ENCODE assay signal across 8 mouse cellular contexts in genomic region chr12:24948344-24948743, GRCm38 (mm10). TPM values are rescaled to one million over a fixed set of nuclear protein-coding genes. Genes with fewer than 3 reads are reported as not detected.
A peak's percentile ranks its signal among the peaks of the same experiment; 100 is the strongest.
DNase-seq lines count a peak whose midpoint lies in the region; ATAC-seq and TF ChIP-seq lines count a peak whose summit lies in the region.

No protein-coding gene starts in this region.

- DNase-seq in heart, adult 2 months, result peak in 1 of 2 experiments; percentile 15
- peak; percentile 60 for DNase-seq in CH12.LX (ENCODE audit: extremely low read depth)
- peak; percentile 52 for DNase-seq in c-Kit-positive CD71-negative TER-119-negative erythroid progenitor cells, embryonic 14.5 days (ENCODE audit: low read depth)
- peak; percentile 78 for DNase-seq in heart, embryonic 10.5 days (ENCODE audit: low spot score)
- peak; percentile 29 for DNase-seq in large intestine, adult 2 months (ENCODE audit: low read depth, low spot score)
- DNase-seq in retina, embryonic 14.5 days (ENCODE audit: low spot score), result peak; percentile 80
- DNase-seq in urinary bladder, postnatal 36 days (ENCODE audit: low spot score in 2 of 2), result no peak

- no peak overlapping the region for H3K27ac ChIP-seq in heart, adult 2 months
- H3K27ac ChIP-seq in heart, embryonic 12.5 days (ENCODE audit: poor library complexity, severe bottlenecking), result no peak overlapping the region
- no peak overlapping the region for H3K27ac ChIP-seq in CH12.LX (ENCODE audit: insufficient read depth, low read depth)
- no peak overlapping the region for H3K27ac ChIP-seq in heart, embryonic 10.5 days

- H3K27me3 ChIP-seq in heart, adult 2 months (ENCODE audit: control insufficient read depth, insufficient read depth, low read length), result no peaks in the 10 kb centered on the region
- no peaks in the 10 kb centered on the region for H3K27me3 ChIP-seq in heart, embryonic 12.5 days (replicated peaks)
- H3K27me3 ChIP-seq in CH12.LX (replicated peaks), result no peaks in the 10 kb centered on the region
- no peaks in the 10 kb centered on the region for H3K27me3 ChIP-seq in heart, embryonic 10.5 days (ENCODE audit: insufficient read depth, poor library complexity, severe bottlenecking)

- no peaks in the 10 kb centered on the region for H3K36me3 ChIP-seq in heart, adult 2 months (ENCODE audit: control insufficient read depth, insufficient read depth, low read length)
- peaks cover 39% of the 10 kb centered on the region for H3K36me3 ChIP-seq in heart, embryonic 12.5 days
- no peaks in the 10 kb centered on the region for H3K36me3 ChIP-seq in CH12.LX (replicated peaks in 1 of 2; ENCODE audit: control insufficient read depth in 1 of 2, insufficient read depth in 1 of 2, low read length in 1 of 2)
- peaks cover 42% of the 10 kb centered on the region for H3K36me3 ChIP-seq in heart, embryonic 10.5 days

- peak; percentile 84 for TF ChIP-seq RAD21 in CH12.LX (IDR thresholded peaks at IDR 0.05; ENCODE audit: low read depth, low read length)

- no peak overlapping the region for H3K4me2 ChIP-seq in heart, embryonic 12.5 days
- no peak overlapping the region for H3K4me2 ChIP-seq in CH12.LX (ENCODE audit: insufficient read depth, low read depth, poor library complexity, severe bottlenecking)

- in situ Hi-C loops in CH12.LX (cut with MboI; ENCODE audit: low pct_ligation_motif_present, low pct_unique_long_range_greater_than_20kb, low sequenced_read_pairs), result no loop called here

- no peak for ATAC-seq in heart, embryonic 12.5 days (ENCODE audit: insufficient number of reproducible peaks, low FRiP score)

- 0 out of 2 replicates have a peak, but pooled peaks have one; percentile 45 for TF ChIP-seq EP300 in heart, adult 2 months (IDR thresholded peaks at IDR 0.05; ENCODE audit: insufficient read depth, low read depth, low read length)
- TF ChIP-seq EP300 in CH12.LX (IDR thresholded peaks at IDR 0.05; ENCODE audit: low read length), result no peak

- 63% methylated on average over 3 of the region's 3 CpGs for WGBS in heart, adult 2 months
- WGBS in heart, embryonic 12.5 days, result 58% methylated on average over 3 of the region's 3 CpGs
- WGBS in heart, embryonic 10.5 days, result 61% methylated on average over 3 of the region's 3 CpGs
- 61% methylated on average over 3 of the region's 3 CpGs for WGBS in large intestine, adult 2 months

- TF ChIP-seq CTCF in heart, adult 2 months (IDR thresholded peaks at IDR 0.05), result peak; percentile 75
- TF ChIP-seq CTCF in CH12.LX (conservative IDR thresholded peaks at IDR 0.05 in 1 of 2, IDR thresholded peaks at IDR 0.05 in 1 of 2; ENCODE audit: low read depth in 2 of 2, low read length in 2 of 2), result peak; percentile 44 to 85; a peak in 3 of 4 replicates

- intact Hi-C loops in heart, adult 2 months (cut with DNase I), result loop anchor here (1.0 to 5.0 kb wide), 2 partner anchors 116 to 231 kb away; partner anchors contain the start of gene Mboat2

- dilution Hi-C loops in CH12.LX (cut with MboI; ENCODE audit: extremely low pct_ligation_motif_present, extremely low pct_unique_long_range_greater_than_20kb, low sequenced_read_pairs), result no loop called here

- no peak for TF ChIP-seq POLR2A in heart, adult 2 months (IDR thresholded peaks at IDR 0.05; ENCODE audit: insufficient read depth, low read depth, low read length)
- TF ChIP-seq POLR2A in CH12.LX (IDR thresholded peaks at IDR 0.05; ENCODE audit: low read depth, low read length), result no peak

- H3K9me3 ChIP-seq in heart, embryonic 12.5 days (replicated peaks), result 0 out of 2 replicates have a peak, but pooled peaks cover 4% of the 10 kb centered on the region
- H3K9me3 ChIP-seq in CH12.LX (replicated peaks; ENCODE audit: low read length), result no peaks in the 10 kb centered on the region
- no peaks in the 10 kb centered on the region for H3K9me3 ChIP-seq in heart, embryonic 10.5 days

- no peak overlapping the region for H3K4me3 ChIP-seq in heart, adult 2 months
- no peak overlapping the region for H3K4me3 ChIP-seq in heart, embryonic 12.5 days
- no peak overlapping the region for H3K4me3 ChIP-seq in CH12.LX (replicated peaks in 1 of 3; ENCODE audit: low read depth in 2 of 3, low read length in 2 of 3, poor library complexity in 1 of 3)
- H3K4me3 ChIP-seq in heart, embryonic 10.5 days, result no peak overlapping the region

- H3K4me1 ChIP-seq in heart, adult 2 months (ENCODE audit: control insufficient read depth, insufficient read depth, low read length), result no peaks in the 10 kb centered on the region
- peaks cover 4% of the 10 kb centered on the region; the same call in 1 of the 2 replicates for H3K4me1 ChIP-seq in heart, embryonic 12.5 days (replicated peaks)
- H3K4me1 ChIP-seq in CH12.LX (ENCODE audit: control insufficient read depth in 1 of 2, insufficient read depth in 2 of 2), result peaks cover 4 to 5% of the 10 kb centered on the region in 2 experiments; a peak in 3 of 4 replicates
- peaks cover 3% of the 10 kb centered on the region; the same call in 1 of the 2 replicates for H3K4me1 ChIP-seq in heart, embryonic 10.5 days

- no peaks in the 10 kb centered on the region for H3K79me2 ChIP-seq in heart, adult 2 months (replicated peaks; ENCODE audit: control insufficient read depth, insufficient read depth, low read length)
- no peaks in the 10 kb centered on the region for H3K79me2 ChIP-seq in CH12.LX (replicated peaks; ENCODE audit: control insufficient read depth, extremely low read depth, insufficient read depth, poor library complexity, severe bottlenecking)

- H3K9ac ChIP-seq in heart, adult 2 months (ENCODE audit: low read depth, low read length), result no peak overlapping the region
- no peak overlapping the region for H3K9ac ChIP-seq in heart, embryonic 12.5 days
- no peak overlapping the region for H3K9ac ChIP-seq in CH12.LX (ENCODE audit: insufficient read depth, low read depth)

TF ChIP-seq in CH12.LX, 34 proteins besides CTCF, POLR2A, EP300 and RAD21:
- TF ChIP-seq ZMIZ1 (IDR thresholded peaks at IDR 0.05; ENCODE audit: low read depth, low read length) (no peak), MXI1 (IDR thresholded peaks at IDR 0.05; ENCODE audit: low read depth, low read length) (no peak), SMC3 (IDR thresholded peaks at IDR 0.05; ENCODE audit: low read depth, low read length) (peak; percentile 66), TCF12 (IDR thresholded peaks at IDR 0.05; ENCODE audit: low read depth, low read length) (peak; percentile 43; the same call in 1 of the 2 replicates), POLR2AphosphoS2 (IDR thresholded peaks at IDR 0.05; ENCODE audit: low read depth, low read length) (no peak), MAZ (IDR thresholded peaks at IDR 0.05; ENCODE audit: low read depth, low read length) (no peak), GABPA (IDR thresholded peaks at IDR 0.05; ENCODE audit: insufficient replicate concordance, low read depth, low read length) (no peak), JUN (IDR thresholded peaks at IDR 0.05; ENCODE audit: insufficient read depth, low read depth, low read length) (no peak)

RNA-seq across cellular contexts. Expression of gene Kidins220, which starts 26.4 kb away (rescaled TPM):
- 10 to 100 TPM; 68.4 TPM for total RNA-seq in heart, adult 2 months (2021)
- polyA plus RNA-seq in heart, adult 2 months (2012; rRNA removed), result 41.6 and 52.9 TPM in 2 replicates
- polyA plus RNA-seq in heart, embryonic 12.5 days (2016; fragmentation: Nextera tagmentation; extraction: Ambion mirVana), result 46.1 and 46.7 TPM in 2 replicates
- total RNA-seq in CH12.LX (2012; rRNA removed), result 39.4 and 39.5 TPM in 2 replicates
- 32.4 and 40.3 TPM in 2 replicates for total RNA-seq in CH12.LX (2014; rRNA removed)
- 47.8 and 67.6 TPM in 2 replicates for polyA plus RNA-seq in CH12.LX (2012; ENCODE audit: insufficient read length, low read depth)
- polyA plus RNA-seq in heart, embryonic 10.5 days (2016; fragmentation: Nextera tagmentation; extraction: Ambion mirVana), result 31.7 and 33.0 TPM in 2 replicates
- polyA plus RNA-seq in large intestine, adult 2 months (2012; rRNA removed), result 8.7 and 18.7 TPM in 2 replicates

Comparison
In these comparisons a context has a peak if more than half of its experiments do, and no peak if none do; other contexts are left out.
1. DNase-seq: peak in CH12.LX (single experiment), c-Kit-positive CD71-negative TER-119-negative erythroid progenitor cells, embryonic 14.5 days (single experiment), heart, embryonic 10.5 days (single experiment), large intestine, adult 2 months (single experiment) and retina, embryonic 14.5 days (single experiment); none in urinary bladder, postnatal 36 days (0 of 2).